Mouse (Mus musculus): ENCODE data around the gene Ccr4.

DNA sequence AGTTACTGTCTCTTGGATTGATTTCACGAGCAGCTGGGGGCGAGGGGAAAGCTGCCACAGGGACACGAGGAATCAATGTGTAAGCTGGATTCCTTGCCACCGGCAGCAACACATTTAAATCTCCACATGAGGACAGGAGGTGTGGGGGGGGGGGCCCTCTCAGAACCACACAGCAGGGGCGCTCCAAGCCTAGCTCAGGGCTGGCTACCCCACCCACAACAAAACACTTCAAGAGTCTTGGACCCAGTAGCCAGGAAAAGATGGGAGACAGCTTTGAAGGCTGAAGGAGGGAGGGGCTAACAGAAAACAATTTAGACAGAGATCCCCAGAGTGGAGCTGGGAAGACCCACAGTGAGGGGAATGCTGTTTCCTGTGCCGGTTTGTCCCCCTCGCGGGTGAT lies 21.2 kb upstream of the Ccr4 start:
- TF ChIP-seq CTCF (IDR thresholded peaks at IDR 0.05; ENCODE audit: low read depth): no peak
- TF ChIP-seq EP300 (IDR thresholded peaks at IDR 0.05; ENCODE audit: low read depth): no peak

Data from liver, postnatal 0 days (tissue).